Mouse (Mus musculus) brain, embryonic 14.5 days (tissue): ENCODE data around the gene Olfr1249. TPM values are rescaled to one million over a fixed set of nuclear protein-coding genes. Genes with fewer than 3 reads are reported as not detected.
"Not testable (repeated sequence)": the region's sequence is repeated elsewhere in the genome, so short reads cannot be mapped to it uniquely, and the experiment has no call there.

ENCODE experiments used
- DNase-seq: peaks from one replicate; pipeline ENCODE4 v3.0.0-alpha.2; 2011; ENCODE audit warnings: low read depth
- CTCF ChIP-seq: fragments of 200-500 bp; IDR thresholded peaks from 2 replicates; pipeline ENCODE4 v1.5.1; 2012; ENCODE audit warnings: inconsistent platforms, mild to moderate bottlenecking, moderate library complexity, borderline replicate concordance; ENCODE audit not compliant: insufficient read depth, insufficient read length; ENCODE audit errors: extremely low read depth
- POLR2A ChIP-seq: fragments of 200-500 bp; IDR thresholded peaks from 2 replicates; pipeline ENCODE4 v1.6.1; 2012; ENCODE audit warnings: mild to moderate bottlenecking, inconsistent platforms, borderline replicate concordance; ENCODE audit not compliant: poor library complexity, insufficient read depth, insufficient read length, severe bottlenecking; ENCODE audit errors: extremely low read depth
- polyA plus RNA-seq: library from polyadenylated mRNA; depleted of rRNA; stranded (reverse); fragments of >200 nt; gene quantifications from 2 replicates; pipeline ENCODE4 v1.2.3, GENCODE M21; 2012; rRNA removed

Gene Olfr1249
- polyA plus RNA-seq, result not detected in 2 replicates

GRCm38 (mm10) chr2:89634883-89635282 is at the start of gene Olfr1249:
TSS of gene Olfr1249 (minus strand) at chr2:89634983.
- TF ChIP-seq CTCF (no peak), POLR2A (no peak)
- no peak for DNase-seq

DNA sequence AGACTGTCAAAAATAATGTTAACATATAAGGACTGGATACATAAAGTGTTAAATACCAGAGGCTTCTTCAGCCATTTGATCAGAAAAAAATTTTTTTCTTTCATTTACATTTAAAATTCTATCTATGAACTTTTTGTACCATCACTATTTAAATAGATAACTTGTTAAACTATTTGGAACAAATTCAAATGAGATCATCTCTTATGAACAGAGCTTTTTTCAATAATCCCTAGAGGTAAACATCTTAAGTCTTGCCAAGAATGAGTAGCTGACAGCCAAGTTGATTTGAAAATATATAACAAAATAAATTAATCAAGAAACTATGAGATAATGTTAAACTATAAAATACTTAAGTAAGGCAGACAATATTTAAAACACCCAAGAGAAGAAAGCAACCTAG is 37.1 kb upstream of the Olfr1249 start, which contains the start of gene Olfr1251:
Gene Olfr1251, minus strand, starts transcription at position 101 of the 400 bp plus-strand sequence.
- DNase-seq, result no peak
- no peak for TF ChIP-seq POLR2A
- no peak for TF ChIP-seq CTCF

DNA sequence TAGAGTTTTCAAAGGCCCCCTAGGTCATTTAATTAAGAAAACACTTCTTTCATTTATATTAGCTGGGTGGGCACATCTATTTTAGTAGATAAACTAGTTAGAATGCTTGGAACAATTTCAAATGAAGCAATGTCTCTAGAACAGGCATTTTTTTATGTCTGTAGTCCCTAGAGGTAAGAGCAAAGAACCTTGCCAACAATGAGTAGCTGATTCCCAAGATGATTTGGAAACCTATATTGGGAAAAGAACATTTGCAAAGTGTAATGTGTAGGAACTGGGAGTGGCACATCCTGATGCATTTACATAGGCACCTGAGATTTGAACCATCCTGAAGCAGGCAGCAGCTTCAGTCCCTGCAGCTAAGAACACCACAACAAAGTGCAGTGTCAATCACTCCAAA is 26.6 kb upstream of the Olfr1249 start, which contains the start of gene Olfr1250:
Gene Olfr1250, minus strand, starts transcription at position 101 of the 400 bp plus-strand sequence.
- TF ChIP-seq POLR2A, result no peak
- no peak for DNase-seq

- not testable (repeated sequence) for DNase-seq
These were observed 16.6 kb downstream of the Olfr1249 start, which contains the start of gene Olfr1248 for GRCm38 (mm10) chr2:89618145-89618544. TSS of gene Olfr1248 (minus strand) at chr2:89618245.

DNA sequence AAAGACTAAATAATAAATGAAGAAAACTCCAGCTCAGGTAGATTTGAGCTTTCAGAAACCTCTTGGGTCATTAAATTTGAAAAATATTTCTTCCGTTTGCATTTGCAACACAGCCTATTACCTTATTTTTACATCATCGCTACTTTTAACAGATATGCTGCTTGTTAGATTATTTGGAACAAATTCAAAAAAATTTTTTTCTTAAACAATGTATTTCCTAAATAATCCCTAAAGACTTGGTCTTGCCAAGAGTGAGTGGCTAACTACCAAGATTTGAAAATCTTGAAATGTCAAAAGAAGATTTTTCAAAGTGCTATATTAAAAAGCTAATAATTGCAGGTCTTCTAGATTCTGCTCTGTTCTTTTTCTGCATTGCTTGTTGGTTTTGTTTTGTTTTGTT is 20.8 kb downstream of the Olfr1249 start, which contains the start of gene Olfr1247:
Gene Olfr1247, minus strand, starts transcription at position 101 of the 400 bp plus-strand sequence.
- no peak for TF ChIP-seq POLR2A
- no peak for TF ChIP-seq CTCF
- DNase-seq, result no peak

- no peak for DNase-seq
- no peak for TF ChIP-seq POLR2A
- no peak for TF ChIP-seq CTCF
These were observed 41.7 kb downstream of the Olfr1249 start, which contains the start of gene Olfr1246 for GRCm38 (mm10) chr2:89593057-89593456. TSS of gene Olfr1246 (minus strand) at chr2:89593157.

Other genes starting within 250 kb of the Olfr1249 start
- gene Olfr1238, start 225.3 kb downstream of the Olfr1249 start, polyA plus RNA-seq, result not detected in 2 replicates
- not detected in 2 replicates for gene Olfr1239, start 214.6 kb downstream of the Olfr1249 start, polyA plus RNA-seq
- gene Olfr1240, start 192.0 kb downstream of the Olfr1249 start, polyA plus RNA-seq, result not detected in 2 replicates
- not detected in 2 replicates for gene Olfr1241, start 147.9 kb downstream of the Olfr1249 start, polyA plus RNA-seq
- gene Olfr1242, start 136.6 kb downstream of the Olfr1249 start, polyA plus RNA-seq, result not detected in 2 replicates
- not detected in 2 replicates for gene Olfr1243, start 103.5 kb downstream of the Olfr1249 start, polyA plus RNA-seq
- not detected in 2 replicates for gene Olfr1245, start 56.5 kb downstream of the Olfr1249 start, polyA plus RNA-seq
- not detected in 2 replicates for gene Olfr1246, start 41.8 kb downstream of the Olfr1249 start, polyA plus RNA-seq
- gene Olfr1247, start 20.9 kb downstream of the Olfr1249 start, polyA plus RNA-seq, result not detected in 2 replicates
- not detected in 2 replicates for gene Olfr1248, start 16.7 kb downstream of the Olfr1249 start, polyA plus RNA-seq
- not detected in 2 replicates for gene Olfr1250, start 26.5 kb upstream of the Olfr1249 start, polyA plus RNA-seq
- gene Olfr1251, start 37.0 kb upstream of the Olfr1249 start, polyA plus RNA-seq, result not detected in 2 replicates
- gene Olfr1252, start 90.0 kb upstream of the Olfr1249 start, polyA plus RNA-seq, result not detected in 2 replicates
- gene Olfr1253, start 122.1 kb upstream of the Olfr1249 start, polyA plus RNA-seq, result not detected in 2 replicates
- gene Olfr1254, start 158.6 kb upstream of the Olfr1249 start, polyA plus RNA-seq, result not detected in 2 replicates
- not detected in 2 replicates for gene Olfr1255, start 177.1 kb upstream of the Olfr1249 start, polyA plus RNA-seq
- gene Olfr1256, start 206.6 kb upstream of the Olfr1249 start, polyA plus RNA-seq, result not detected in 2 replicates
- 0.07 and 0.13 TPM in 2 replicates for gene Olfr48, start 213.2 kb upstream of the Olfr1249 start, polyA plus RNA-seq
- not detected in 2 replicates for gene Olfr1257, start 243.5 kb upstream of the Olfr1249 start, polyA plus RNA-seq